Mouse (Mus musculus) heart, postnatal 36 days (tissue): ENCODE measurements around the gene Ntn3. TPM values are rescaled to one million over a fixed set of nuclear protein-coding genes. Genes with fewer than 3 reads are reported as not detected.

Experiments used
- DNase-seq, 2 experiments: peaks; one replicate each; pipeline ENCODE4 v3.0.0; 2021 to 2022
- intact Hi-C: fragments of 180-260 bp; cut with DNase I; formaldehyde crosslinking; loops from one replicate; pipeline ENCODE4 v1.15.1; 2025
- total RNA-seq, 2 experiments: library from RNA; stranded (reverse); gene quantifications; 2 replicates each; pipeline ENCODE4 v1.2.3; 2021

Ntn3 gene
- total RNA-seq: under 1 TPM; 0.58 to 0.68 TPM

DNA sequence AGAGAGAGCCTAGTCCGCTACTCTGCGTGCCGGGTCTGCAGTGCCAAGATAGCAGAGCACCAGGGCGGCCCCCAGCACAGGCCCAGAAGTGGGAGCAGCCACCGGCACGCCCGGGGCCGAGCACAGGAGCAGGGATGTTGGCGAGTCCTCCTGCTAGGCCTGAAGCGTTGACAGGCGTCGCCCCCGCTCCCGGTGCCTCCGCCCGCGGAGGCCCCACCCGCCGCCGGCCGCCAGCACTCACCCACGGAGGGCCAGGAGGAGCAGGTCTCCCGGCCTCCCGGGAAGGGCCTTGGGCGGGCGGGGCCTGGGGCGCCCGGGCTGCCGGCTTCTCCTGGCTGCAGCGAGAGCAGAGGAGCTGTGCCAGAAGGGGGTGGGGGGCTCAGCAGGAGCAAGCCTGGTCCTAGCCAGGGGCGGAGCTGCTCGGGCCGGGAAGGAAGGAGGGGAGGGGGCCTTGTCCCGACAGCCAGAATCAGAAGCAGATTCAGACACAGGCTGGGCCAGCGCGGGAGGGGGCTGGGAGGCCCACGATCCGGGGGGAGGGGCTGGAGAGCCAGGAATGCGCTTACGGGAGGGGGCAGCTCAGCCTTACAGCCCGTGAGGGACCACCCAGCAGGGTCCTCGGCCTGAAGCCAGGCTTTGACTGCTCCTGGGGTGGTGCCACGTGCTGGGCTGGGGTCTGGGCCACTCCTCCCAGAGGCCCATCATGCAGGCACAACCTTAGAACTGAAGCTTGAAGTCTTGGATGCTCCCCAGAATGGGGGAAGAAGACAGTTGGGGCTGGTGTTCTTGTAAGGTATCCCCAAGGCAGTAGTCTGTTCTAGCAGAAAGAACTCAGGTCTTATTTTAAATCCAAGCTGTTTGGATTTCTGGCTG is at the start of gene Ntn3:
Gene Ntn3, minus strand, starts transcription at position 489 of the 873 bp plus-strand sequence.
- intact Hi-C loops: no loop called here
- peak; percentile 44 to 57 for DNase-seq

DNA sequence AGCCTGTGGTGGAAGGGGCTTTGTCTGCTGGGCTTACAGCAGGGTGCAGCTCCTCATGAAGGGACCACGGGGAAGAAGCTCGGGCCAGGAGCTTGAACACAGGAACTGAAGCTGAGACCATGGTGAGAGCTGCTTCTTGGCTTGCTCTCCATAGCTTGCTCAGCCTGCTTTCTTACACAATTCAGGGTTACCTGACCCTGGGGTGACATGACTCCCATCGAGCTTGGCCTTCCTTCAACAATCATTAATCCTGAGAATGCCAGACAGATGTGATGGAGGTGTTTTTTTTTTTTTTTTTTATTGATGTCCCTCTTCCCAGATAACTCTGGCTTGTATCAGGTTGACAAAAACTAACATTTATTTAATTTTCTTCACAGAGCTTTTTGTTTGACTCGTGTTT is 49.6 kb upstream of the Ntn3 start:
- intact Hi-C loops: no loop called here
- no peak for DNase-seq

DNA sequence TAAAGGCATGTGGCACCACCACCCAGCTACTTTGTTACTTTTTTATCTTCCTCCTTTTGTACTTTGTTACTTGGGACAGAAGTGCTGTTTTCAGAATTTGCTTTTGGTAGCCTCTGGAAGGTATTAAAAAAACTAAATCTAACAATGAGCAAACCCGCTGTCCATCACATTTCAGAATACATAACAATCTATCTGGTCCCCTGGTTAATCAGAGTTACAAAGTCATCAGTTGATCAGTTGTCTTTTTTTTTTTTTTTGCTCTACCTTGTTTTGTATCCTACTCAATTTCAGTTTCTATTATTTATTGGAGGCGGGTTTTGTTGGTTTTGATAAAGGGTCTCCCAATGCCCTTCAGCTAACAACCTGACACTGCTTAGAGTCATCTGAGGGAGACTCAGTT is 43.0 kb upstream of the Ntn3 start:
- intact Hi-C loops: loop anchor here (5.0 kb wide), 2 partner anchors 80 to 100 kb away; partner anchors contain the start of genes Abca17 and Abca3
- no peak for DNase-seq

DNA sequence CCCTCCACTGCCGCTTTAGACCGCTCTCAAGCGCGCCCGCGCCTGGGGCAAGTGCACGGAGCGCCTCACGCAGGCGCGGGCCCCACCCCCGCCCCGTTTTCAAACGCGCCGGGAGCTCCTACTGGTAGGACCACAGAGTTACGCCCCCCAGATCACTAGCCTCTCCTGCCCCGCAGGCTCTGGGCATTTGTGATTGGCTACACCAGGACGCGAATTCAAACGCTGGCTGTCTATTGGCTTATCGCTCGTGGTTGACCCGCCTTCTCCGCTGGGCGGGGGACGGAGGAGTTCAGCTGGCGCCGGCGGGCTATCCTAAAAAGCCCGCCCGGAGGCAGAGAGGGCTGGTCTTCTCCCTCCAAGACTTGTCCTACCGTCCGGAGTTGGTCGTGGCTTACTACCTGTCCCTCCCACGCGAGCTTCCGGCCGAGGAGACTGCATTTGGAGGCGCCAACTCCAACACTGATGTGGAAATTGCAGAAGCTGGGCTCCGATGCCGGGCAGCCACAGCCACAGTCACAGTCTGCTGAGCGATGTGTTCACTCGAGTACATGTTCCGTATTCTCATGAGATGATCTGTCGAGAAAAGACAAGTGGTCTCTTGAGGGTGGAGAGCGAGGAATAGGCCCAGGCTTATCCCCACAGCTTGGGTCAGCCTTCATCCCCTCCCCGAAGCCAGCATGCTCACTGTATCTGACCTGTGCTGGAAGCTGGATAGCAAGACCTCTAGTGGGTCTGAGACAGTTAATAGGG is 42.2 kb upstream of the Ntn3 start, which contains the start of gene Ccnf:
Gene Ccnf, minus strand, starts transcription at position 165 of the 750 bp plus-strand sequence.
- peak; percentile 92 to 95 for DNase-seq
- intact Hi-C loops: loop anchor here (2.0 to 5.0 kb wide), 3 partner anchors 47 to 101 kb away; partner anchors contain the start of genes Abca17, Abca3 and Tbc1d24

DNA sequence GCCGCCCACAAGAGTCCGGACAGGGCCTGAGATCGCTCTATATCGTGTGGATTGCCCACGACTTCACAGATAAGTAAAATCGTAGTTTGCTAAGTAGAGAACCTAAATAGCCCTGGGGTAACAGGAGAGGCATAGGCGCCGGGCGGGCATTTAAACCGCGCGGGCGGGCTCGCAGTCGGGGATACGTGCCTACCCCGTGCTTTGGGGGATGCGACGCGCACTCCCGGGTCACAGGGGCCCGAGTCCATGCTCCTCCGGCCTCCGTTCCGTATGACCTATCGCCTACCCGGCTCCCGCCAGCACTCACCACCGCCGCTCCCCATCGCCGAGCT is 41.6 kb upstream of the Ntn3 start:
- DNase-seq: no peak
- intact Hi-C loops: loop anchor here (2.0 to 5.0 kb wide), 3 partner anchors 46 to 101 kb away; partner anchors contain the start of genes Abca17, Abca3 and Tbc1d24

DNA sequence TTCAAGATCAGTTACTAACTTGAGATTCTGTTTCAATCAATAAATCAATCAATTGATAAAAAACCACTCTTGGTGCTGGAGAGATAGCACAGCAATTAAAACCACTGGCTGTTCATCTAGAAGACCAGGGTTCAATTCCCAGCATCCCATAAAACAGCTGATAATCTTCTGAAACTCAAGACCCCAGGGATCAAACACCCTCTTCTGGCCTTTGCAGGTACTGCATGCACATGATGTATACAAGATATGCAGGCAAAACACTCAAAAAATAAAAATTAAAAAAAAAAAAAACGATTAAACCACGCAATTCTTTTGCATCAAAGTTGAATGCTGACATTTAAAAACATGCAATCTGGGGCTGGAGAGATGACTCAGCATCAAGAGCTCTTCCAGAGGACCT is 39.3 kb upstream of the Ntn3 start:
- intact Hi-C loops: no loop called here
- DNase-seq: no peak

DNA sequence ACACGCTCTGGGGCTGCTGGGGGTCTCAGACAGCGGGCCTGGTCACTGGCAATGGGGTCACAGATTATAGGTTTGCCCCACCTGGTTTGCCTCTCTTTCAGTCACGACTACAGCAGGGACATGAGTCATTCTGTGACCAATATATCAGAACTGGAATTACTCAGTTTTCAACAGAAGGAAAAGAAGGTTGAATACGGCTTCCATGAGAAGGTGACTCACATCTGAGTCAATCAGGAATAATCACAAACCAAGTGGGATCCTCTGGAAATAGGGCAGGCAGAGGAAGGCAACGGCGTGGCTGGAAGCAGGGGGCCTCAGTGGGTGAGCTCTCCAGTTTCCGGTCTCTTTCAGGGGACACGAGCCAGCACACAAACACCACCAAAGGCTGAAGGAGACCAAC is 34.7 kb upstream of the Ntn3 start:
- intact Hi-C loops: no loop called here
- DNase-seq: no peak

DNA sequence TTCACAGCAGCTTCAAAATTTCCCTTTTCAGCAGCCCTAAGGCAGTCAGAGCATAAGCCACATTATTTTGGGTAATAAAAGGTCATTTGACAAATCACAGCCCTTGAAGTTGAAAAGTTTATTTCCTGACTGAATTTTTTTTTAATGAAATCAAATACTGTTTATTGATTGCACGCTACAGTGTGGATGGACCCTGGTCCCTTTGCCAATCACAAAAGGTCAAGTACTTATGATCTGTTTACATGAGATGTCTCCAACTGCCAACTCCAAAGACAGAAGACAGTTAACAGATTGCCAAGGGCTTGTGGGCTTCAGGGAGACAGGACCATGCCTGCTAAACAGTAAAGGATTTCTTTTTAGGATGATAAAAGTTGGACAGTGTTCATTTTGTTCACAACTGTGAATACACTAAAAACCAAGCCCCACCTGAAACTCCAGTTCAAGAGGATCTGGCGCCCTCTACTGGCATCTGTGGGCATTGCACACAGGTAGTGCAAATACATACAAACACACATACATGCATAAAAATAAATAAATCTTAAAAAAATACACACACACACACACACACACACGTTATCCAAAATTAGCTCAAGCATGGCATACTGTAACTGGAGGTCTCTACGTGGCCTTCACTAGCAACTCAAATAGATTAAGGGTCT is 34.1 kb upstream of the Ntn3 start:
- DNase-seq: peak in 1 of 2 experiments; percentile 37

DNA sequence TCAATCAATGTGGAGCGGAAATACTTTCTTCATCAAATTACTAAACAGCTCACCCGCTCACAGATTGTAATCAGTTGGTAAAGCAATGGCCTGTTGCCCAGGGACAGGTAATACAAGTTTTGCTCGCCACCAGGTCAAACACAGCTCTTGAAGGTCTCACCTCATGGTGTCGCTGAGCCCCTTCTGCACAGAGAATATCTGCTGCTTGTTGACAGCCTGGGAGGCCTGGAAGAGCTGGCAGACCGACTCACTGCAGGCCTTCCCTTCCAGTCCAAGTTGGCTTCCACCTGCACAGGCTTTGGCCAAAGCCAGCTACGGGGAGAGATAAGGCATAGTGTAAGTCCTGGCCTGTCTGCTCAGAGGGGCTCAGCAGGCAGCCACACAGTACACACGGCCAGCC is 27.6 kb upstream of the Ntn3 start:
- peak; percentile 16 to 29 for DNase-seq
- intact Hi-C loops: loop anchor here (5.0 kb wide), 1 partner anchor 70 kb away; no protein-coding TSS in a partner anchor

More for the DNA sequence above, 34.1 kb upstream of the Ntn3 start:
- intact Hi-C loops: no loop called here

DNA sequence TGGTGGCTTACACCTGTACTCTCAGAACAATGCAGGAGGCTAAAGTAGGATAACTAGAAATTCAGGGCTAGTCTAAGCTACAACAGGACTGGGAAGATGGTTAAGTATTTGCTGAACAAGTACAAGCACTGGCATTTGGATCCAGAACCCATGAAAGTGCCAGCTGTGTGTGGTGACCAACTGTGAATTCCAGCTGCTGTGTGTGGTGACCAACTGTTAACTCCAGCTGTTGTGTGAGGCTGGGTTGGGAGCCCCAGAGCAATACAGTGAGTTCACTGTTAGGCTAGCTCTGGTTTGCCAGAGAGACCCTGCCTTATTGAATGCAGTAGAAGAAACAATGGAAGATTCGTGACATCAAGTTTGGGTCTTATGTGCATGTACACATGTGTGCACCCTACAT is 27.1 kb upstream of the Ntn3 start:
- intact Hi-C loops: loop anchor here (5.0 kb wide), 1 partner anchor 71 kb away; no protein-coding TSS in a partner anchor

DNA sequence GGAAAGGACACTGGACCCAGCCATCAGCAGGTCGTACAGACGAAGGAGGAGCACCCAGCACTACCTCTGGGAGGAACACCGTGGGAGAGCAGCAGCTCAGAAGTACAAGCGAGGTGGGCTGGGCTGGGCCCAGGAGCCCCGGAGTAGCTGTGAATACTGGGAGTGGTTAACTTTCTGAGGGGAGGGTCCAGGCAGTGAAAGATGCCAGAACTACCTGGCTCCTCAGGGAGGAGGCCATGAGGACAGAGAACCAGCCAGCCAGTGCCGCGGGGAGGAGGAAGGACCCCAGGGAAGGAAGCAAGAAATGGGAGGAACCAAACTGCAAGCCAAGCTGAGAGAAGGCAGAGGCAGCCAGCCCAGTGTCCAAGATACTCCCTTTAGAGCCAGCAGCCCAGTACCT is 18.6 kb upstream of the Ntn3 start:
- intact Hi-C loops: no loop called here
- no peak for DNase-seq

More for the DNA sequence above, 27.1 kb upstream of the Ntn3 start:
- no peak for DNase-seq

DNA sequence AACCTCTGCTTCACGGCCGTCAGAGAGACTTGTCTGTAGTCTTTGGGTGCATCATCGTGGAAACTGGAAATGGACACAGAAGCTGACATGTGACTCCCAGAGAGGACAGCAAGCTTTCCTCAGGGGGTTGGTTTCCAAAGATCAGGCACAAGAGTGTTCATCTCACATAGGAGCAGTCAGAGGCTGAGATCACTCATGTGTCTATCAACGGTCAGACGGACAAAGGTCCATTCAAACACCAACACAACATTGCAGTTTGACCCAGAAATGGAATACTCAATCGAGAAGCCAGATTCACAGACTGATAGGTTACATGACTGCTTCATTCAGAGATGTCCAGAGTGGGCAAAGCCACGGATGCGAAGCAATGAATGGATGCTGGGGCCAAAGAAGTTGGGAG is 17.4 kb upstream of the Ntn3 start:
- intact Hi-C loops: no loop called here
- no peak for DNase-seq

DNA sequence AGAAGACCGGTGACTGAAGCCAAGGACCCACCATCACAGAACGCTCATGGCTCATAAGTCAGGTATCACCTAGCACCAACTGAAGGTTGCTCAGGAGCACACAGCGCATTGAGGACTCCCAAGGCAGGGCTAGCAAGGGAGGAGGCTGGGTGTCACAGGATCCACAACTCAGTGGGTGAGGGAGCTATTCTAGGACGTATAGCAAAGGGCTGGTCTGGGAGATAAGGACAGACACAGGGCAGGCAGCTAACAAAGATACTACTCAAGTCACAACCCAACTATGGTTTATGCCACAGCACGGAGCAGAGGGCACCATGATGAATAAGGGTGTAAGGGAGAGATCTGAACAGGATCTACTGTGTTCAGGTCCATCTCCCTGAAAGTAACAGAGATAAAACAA is 16.5 kb upstream of the Ntn3 start:
- no peak for DNase-seq
- intact Hi-C loops: no loop called here

DNA sequence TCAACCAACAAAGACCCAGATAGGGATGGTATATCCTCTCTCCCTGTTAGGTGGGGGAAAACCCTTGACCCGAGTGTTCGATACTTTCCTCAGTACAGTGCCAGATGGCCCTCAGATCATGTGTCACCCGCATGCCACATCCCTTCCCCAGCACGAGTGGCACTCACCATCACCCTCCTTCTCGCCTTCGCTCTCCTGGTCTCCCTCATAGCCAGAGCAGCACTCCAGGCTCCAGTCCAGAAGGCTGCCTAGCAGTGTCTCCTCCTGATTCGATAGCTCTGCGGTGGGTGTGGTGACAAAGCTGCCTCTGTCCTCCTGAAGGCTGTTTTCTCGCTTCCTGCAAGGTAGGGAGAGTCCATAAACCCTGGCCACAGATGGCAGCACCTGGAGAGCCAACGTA is 15.4 kb upstream of the Ntn3 start:
- intact Hi-C loops: no loop called here

DNA sequence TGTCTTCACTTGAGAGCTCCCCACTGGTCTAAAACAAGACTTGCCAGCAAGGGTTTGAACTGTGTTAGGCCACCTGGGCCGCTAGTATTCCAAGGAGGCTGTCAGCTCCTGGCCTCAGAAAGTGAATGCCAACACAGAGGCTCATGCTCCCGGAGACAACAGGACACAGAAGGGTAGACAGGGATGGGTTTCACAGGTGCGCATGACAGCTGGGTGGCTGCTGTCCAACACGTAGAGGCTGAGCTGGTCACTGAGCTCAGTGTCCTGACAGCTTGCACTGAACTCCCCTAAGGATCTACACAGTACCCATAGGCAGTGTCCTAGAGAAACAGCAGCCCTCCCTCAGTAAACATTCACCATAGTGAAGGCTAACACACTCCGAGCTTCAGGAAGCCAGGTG is 14.2 kb upstream of the Ntn3 start:
- no peak for DNase-seq
- intact Hi-C loops: no loop called here

More for the DNA sequence above, 15.4 kb upstream of the Ntn3 start:
- DNase-seq: no peak

DNA sequence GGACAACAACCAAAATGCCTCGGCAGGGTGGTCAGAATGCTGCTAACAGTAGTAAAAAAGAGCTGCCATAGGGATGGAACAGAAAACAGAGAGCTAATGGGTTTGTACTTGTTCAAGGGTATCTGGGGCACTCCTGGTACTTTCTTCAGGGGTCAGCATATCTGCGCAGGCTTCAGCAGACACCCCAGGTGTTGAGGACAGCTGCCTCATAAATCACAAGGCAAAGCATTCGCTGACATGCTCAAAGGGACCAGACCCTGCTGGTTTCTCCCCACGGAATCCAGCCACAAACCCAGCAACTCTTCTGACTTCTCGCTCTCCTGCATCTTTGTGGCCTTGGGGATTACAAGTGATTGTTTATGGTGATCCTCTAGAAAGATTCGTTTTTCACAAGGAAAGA is 13.3 kb upstream of the Ntn3 start:
- intact Hi-C loops: no loop called here

DNA sequence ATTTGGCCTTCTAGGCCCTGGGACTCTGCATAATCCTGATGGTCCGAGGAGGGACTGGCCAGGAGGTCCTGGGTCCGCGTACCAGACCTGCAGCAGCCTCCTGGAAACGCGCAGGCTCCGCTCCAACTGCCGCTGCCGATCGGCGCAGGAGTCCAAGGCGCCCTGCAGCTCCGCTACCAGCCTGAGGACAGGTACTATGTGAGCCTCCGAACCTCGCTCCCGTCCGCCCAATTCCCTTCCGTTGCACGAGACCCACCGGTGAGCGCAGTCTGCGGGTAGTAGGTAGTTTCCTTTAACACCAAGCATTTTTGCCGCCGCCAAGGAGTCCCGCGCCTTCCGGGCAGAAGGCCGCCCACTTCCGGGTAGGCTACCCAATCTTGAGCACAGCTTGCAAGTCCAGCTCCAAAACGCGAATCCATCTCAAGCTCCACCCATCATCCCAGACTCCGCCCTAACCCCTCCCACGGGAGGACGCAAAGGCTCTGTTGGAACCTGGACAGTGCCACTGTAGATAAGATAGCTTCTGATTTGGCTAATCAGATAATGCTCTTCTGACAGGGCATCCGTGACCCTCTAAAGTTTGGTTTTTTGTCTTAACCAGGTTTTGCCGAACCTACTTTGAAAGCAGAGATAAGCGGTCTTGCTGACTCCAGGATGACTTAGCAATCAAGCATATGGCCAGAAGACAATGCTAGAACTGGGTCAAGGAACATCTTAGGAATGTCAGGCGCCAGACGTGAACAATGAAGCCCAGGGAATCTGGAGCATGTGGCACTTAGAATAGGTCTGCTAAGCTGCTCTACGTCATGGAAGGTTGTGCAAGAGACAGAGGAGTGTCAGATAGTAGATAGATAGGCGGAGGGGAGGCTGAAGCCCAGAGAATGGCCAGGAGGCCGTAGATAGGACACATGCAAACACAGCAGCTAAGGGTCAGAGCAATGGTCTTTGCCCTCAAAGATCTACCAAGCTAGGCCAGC is 11.4 kb upstream of the Ntn3 start, which contains the start of gene Tedc2:
Gene Tedc2, minus strand, starts transcription at position 417 of the 977 bp plus-strand sequence.
- intact Hi-C loops: no loop called here

More for the DNA sequence above, 13.3 kb upstream of the Ntn3 start:
- DNase-seq: no peak

DNA sequence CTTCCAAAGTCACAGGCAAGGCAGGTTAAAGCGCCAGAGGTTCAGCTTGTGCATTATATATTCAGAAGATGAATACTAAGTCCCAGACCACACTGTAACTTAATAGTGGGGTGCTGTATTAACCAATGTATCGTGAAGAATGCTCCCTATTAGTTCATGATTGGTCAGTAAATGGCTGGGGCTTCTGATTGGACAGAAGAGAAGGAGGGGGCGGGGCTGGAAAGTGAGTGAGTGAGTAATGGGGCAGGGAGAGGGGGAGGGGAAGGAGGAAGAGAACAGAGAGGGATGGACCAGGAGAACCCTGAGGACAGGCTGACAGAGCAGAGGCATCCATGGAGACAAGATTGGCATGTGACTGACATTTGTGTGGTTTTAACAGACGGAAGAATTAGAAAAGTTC is 7.5 kb upstream of the Ntn3 start:
- DNase-seq: no peak
- intact Hi-C loops: no loop called here

More for the DNA sequence above, 11.4 kb upstream of the Ntn3 start, which contains the start of gene Tedc2:
- DNase-seq: peak; percentile 92 to 95

DNA sequence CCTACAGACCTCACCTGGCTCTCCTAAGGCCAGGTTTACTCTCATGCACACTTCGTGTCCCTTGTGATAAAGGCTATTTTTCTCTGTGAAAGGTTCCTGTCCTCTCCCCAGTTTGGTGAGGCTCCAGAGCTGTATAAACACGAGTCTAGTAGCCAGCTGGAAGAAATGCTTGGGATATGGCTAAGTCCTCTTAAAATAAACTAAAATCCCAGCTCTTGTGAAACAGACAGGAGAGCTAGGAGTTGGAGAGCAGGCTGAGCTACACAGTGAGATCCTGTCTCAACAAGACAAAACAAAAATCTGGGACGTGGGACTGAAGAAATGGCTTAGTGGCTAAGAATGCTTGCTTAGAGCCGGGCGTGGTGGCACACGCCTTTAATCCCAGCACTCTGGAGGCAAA is 3.9 kb upstream of the Ntn3 start:
- intact Hi-C loops: no loop called here
- DNase-seq: no peak
